Mouse (Mus musculus) left cerebral cortex, adult 9 months (tissue): ENCODE data around the gene Sds.
A peak's percentile ranks its signal among the peaks of the same experiment; 100 is the strongest.

Experiments used
- DNase-seq, 2 experiments: peaks; one replicate each; pipeline ENCODE4 v3.0.0; 2022; ENCODE audit warnings: low spot score in 2 of 2

Gene Sds

DNA sequence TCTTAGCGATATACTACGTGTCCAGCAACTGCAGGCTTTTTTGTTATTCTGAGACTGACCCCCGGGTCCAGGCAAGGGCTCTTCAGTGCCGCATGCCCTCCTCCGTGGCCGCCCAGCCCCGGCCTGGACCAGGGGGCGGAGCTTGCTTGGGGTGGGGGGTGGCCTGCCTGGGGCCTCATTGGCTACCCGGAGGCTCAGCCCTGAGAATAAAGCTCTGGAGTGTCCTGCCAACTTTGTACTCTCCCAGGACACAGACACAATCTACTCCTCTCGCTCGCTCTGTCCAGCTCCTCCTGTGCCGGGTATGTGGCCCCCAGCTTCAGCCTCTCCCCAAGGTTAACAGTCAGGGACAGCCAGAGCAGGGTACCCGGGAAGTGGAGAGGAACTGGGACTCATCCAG lies at the start of gene Sds:
TSS of gene Sds (plus strand) at position 231 of the 400 bp plus-strand sequence.
- no peak for DNase-seq

DNA sequence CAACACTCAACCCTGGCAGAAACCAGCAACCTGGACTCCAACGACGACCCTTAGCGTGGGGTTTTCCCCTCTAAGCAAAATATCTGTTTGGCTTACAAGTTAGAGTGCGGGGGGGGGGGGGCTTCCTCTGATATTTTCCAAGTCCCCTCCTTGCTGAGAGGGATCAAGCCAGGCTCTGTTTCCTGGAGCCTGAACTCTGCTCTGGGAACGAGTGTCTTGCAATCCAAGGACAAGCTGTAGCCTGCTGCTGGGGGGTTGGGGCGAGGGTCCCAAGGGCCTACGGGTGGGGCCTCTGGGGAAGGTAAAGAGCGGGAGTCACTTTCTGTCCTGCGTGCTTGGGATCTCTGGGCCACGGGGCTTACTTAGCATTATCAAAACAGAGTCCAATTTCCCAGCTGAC lies 49.8 kb upstream of the Sds start:
- no peak for DNase-seq

DNA sequence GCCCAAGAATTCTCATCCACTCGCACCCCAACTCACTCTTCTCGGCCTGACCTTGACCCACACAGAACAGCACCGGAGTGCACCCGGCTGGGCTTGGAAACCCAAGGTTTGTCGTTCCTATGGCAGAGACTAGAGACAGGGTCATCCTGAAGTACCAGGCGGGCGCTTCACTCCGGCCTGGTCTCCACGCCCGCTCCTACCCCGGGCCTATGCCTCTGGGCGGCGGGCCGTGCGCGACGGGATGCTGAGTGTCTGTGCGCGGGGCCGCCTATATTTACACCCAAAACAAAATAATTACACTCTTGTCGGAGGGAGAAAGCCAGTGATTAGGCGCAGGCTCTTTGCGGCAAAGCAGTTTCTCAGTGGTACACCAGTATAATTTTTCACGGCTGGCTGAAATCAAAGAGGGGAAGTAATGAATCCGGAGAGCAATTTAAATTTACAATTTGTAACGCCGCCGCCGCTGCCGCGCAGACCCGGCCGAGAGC lies 48.8 kb upstream of the Sds start:
- no peak for DNase-seq

DNA sequence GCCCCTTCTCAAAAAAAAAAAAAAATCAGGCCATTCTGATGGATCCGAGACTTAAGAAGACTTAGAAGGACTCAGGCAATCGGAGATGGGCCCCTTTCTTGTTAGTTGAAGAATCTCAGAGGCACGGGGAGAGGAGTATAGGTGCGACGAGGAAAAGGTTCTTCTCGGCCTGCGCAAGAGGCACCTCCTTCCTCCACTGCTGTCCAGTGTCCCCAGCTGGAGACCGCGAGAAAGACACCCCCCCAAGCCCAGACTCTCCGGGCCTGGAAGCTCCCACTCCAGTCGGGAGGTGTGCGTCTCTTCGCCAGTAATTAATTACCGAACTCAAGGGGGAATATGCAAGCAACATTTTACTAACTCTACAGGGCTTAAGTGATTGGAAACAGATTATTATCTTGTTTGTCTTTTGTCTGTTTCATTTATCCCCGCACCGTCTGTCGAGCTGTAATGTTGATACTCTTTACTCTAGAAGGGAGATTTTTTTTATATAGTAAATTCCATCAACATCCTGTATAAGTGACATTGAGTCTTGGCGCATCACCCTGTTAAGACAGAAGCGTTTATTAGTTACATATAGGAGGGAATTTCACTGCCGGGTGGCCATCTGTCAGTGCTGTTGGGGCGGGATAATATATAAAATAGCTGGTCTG lies 48.0 kb upstream of the Sds start:
- DNase-seq: no peak

DNA sequence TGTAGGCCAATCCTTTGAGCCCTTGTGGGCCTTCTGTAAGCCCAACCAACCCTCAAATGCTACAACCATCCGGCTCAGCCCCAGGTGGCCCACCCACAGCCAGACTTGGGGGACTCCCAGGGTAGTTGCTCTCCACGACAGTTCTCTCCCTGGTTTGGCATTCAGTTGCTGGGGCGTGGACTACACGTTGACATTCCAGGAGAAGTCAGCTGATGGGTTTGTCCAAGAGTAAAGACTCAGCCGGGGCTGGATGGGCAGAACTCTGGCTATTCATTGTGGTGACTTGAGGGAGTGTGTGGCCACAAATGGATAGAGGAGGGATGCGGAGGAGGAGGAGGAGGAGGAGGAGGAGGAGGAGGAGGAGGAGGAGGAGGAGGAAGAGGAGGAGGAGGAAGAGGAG lies 47.3 kb upstream of the Sds start:
- no peak for DNase-seq

DNA sequence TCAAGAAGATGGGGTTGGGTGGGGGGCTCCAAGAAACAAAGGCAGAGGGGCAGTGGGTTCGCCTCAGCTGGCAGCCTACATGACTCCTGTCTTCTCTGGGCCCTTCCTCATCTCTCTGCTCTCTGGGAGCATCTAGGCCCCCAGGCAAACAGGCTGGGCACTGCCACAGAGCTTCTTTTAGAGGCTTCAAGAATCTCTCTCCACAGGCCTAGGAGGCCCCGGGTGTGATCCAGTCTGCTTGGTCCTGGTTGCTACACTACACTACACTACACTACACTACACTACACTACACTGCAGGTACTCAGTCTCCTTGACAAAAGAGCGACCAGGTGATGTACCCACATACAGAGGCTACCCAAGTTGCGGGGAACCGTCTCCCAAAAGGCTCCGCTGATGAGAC lies 46.6 kb upstream of the Sds start:
- DNase-seq: no peak

DNA sequence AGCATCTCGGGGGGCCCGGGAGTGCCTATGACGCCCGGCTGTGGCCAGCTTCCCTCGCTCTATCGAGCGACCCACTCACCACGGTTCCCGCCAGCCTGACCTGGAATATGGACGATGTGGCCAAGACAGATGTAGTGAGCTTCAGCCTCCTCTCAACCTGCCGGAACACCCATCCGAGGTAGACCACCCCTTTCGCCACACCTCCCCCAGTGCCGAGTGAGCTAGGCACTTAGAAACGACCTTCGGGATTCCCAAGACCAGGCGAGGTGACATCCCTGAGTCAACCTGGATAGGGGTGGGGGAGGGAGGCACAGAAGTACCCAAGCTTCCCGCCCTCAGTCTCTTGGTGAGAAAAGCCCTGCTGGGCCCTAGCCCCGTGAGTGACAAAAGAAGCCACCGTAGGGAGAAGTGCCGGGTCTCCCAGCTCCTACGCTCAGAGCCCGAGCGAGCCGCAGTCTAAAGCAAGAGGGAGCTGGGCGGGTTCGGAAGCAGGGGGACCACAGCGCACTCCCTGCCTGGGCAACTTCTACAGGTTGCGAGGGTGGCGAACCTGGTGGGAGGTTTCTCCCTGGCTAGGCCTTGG lies 45.2 kb upstream of the Sds start:
- DNase-seq: no peak

DNA sequence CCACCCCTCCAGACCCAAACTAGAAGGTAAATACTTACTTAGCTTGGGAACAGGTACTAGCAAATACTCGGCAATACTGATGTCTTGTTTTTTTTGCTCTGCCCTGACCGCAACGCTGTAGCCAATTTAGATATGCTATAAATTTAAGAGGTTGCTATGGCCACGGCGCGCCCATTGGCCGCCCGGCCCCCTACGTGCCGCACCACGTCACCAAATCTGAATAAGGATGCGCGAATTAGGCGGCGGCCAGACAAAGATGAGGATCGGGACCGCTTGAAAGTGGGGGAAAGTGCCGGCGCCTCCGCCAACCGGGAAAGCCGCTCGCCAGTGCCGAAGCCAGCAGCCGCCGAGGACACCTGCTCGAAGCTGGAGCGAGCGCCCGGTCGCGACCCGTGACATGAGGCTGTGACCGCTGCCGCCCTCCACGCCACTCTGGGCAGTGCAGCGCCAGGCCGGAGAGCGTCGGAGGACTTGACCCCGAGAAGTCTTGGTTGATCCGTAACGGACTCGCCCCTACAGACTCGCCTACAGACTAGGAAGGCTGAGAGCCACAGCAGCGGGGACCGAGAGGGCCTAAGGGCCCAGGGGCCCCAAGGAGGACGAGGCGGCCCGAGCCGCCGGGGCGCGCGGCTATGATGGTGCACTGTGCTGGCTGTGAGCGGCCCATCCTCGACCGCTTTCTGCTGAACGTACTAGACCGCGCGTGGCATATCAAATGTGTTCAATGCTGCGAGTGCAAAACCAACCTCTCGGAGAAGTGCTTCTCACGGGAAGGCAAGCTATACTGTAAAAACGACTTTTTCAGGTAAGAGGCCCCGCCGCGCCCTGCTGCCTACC lies 44.5 kb upstream of the Sds start, which contains the start of gene Lhx5:
TSS of gene Lhx5 (plus strand) at position 51 of the 837 bp plus-strand sequence.
- peak in 1 of 2 experiments; percentile 33 for DNase-seq

DNA sequence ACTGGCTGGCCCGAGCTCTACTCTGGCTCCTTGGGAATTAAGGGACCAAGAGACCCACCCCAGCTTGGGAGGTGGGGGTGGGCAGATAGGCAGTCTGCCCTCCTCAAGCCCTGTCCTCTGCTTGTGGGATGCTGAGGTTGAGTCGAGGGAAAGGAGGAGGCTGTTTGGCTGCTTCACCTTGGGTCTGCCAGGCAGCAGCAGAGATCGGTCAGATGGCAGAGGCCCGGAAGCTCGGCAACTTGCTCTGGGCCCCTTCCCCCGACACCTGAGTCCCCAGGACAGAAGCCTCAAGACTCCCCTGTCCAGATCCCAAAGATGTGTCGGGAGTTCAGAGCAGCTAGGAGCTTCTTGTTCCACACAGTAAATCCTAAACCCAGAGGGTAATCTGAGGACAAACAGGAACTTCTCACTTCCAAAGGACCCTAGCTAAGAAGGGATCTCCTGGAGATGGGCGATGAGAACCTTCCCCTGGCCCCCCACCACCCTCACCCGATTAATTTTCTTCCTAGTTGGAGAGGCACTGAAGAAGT lies 43.8 kb upstream of the Sds start:
- no peak for DNase-seq

DNA sequence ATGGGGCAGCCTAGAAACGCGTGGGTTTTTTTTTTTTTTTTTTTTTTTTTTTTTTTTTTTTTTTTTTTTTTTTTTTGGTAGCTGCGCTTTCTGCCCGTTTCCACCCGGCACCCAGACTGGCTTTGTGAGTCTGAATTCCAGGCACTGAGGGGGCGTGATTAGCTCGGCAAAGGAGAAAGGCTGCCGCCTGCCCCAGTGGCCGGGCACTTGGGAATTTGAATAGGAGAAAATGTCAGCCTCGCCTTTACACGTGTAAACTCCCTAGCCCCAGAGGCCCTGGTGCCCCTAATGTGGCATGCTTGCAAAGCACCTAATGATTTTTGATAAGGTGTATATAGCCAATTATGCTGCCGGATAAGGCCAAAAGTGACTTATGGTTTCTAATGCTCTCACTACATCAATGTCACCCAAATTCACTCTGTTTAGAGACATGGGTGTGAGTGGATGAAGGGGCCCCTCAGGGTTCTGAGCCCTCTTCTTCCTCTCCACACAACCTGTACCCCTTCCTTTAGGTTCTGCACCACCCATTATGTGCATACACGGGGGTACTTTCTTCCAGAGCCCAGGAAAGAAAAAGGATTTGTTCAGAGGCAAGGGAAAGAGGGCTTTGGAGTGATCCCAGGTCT lies 43.1 kb upstream of the Sds start:
- DNase-seq: no peak

DNA sequence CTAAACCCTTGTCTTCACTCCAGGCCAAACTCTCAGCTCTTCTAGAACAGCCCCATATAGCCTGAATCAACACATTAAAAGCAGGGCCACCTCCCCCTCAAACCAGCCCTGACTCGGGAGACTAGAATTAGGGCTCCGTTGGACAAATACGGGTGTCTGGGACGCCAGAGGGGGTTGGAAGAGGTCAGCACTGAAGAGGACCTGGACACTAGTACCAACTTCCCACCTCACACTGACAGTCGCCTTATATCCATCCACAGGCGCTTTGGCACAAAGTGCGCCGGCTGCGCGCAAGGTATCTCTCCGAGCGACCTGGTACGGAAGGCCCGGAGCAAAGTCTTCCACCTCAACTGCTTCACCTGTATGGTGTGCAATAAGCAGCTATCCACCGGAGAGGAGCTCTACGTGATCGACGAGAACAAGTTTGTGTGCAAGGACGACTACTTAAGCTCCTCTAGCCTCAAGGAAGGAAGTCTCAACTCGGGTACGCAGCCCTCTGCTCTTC lies 42.0 kb upstream of the Sds start:
- DNase-seq: no peak

DNA sequence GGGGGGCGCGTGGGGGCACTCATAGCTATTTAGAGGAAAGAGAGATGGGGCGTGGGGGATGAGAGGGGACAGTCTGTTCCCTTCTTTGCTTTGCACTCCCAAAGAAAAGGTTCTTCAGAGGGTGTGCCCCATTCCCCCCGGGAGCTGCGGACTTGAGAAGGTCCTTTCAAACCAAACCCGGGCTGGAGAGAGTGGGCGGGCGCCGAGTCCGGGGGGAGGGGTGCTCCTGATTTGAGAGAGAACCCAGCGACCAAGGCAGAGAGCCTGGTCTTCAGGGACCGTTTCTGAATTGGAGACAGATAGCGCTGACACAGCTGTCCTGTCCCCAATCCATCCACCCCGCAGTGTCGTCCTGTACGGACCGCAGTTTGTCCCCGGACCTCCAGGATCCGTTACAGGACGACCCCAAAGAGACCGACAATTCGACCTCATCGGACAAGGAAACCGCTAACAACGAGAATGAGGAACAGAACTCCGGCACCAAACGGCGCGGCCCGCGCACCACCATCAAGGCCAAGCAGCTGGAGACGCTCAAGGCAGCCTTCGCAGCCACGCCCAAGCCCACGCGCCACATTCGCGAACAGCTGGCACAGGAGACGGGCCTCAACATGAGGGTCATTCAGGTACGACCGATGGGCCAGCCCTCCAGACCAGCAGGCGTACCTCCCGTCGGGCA lies 41.2 kb upstream of the Sds start:
- DNase-seq: no peak

DNA sequence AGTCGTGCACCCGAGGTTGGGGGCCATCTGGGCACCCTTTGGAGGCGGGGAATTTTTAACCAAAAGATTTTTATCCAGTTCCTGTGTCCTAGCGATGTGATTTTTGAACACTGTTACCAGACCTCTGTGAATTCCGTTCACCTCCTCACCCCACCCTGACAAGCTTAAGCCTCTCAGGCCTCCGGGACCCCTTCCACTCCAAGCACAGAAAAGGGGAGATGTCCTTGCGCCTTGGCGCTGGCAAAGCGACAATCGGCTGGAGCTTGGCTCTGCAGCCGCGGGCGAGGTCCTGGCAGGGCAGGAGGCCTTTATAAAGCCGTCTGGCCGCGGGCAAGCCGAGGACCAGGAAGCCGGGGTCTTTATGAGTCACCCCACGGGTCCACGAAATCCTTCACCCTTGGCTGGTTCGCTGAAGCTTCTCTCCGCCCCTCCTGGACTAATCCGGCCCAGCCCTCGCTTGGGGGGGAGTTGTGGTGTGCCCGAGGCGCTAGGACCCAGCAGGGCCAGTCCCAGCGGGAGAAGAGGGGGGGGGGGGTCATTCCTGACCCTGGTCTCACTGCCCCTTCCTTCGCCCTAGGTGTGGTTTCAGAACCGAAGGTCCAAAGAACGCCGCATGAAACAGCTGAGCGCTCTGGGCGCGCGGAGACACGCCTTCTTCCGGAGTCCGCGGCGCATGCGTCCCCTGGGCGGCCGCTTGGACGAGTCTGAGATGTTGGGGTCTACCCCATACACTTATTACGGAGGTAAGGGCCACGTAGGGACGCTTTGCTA lies 40.4 kb upstream of the Sds start:
- DNase-seq: no peak

DNA sequence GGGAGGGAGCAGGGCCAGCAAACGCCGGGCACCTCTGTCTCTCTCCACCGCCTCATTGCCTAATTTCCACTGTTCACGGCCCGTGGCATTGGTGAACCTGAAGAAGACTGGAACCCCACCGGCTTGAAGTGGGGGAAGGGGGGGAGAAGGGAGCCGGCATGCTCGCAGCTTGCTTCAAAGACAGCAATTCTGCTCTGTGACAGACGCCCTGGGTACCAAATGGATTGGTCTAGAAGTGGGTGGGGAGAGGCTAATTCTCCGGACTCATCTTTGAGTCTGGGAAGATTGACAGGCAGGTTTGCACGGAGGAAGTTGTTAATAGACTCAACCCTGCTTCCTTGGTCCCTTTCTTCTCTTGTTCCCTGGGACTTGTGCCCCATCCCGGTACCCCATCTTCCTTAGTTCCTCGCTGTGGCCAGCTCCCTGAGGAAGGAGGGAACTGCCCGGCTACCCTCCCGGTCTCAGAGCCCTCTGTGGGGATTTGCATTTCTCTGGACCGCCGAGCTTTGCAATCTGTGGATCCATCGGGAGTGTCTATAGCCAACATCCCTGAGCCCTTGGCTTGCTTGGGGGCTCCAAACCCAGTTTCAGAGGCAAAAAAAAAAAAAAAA lies 39.3 kb upstream of the Sds start:
- DNase-seq: no peak

DNA sequence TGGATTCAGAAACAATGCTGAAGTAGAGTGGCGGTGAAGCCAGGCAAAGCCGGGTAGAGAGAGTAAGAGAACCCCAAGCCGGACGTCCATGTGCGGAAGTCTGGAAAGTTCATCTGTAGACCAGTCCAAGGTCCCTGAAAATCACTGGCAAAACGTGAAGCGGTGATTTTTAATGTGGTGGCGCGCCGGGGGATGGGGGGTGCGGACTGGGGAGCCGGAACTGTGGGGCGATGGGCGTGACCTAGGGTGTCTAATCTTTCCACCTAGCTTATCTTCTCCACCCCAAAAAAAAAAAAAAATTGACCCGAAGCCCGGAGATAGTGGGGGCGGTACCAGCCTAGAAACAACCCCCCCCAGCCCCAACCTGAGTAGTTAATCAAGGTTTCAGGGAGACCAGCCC lies 38.8 kb upstream of the Sds start:
- no peak for DNase-seq

DNA sequence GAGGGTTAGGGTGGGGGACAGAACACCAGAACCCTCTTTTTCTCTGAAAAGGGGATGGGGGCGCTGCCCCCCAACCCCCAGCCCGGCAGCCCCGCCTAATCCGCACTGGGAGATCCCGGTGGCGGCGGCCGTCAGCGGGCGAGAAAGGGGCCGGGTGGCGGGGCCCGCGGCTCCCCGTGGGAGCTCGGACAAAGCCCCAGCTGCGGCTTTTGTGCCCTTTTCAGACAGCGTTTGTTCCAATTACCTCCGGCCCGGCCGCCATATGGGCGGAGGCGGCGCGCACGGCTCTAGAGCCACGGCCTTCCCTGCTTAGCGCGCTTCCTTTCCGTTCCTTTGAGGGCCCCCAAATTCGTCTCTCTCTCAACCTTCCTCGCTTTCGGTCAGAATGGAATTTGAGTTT lies 38.3 kb upstream of the Sds start:
- no peak for DNase-seq

DNA sequence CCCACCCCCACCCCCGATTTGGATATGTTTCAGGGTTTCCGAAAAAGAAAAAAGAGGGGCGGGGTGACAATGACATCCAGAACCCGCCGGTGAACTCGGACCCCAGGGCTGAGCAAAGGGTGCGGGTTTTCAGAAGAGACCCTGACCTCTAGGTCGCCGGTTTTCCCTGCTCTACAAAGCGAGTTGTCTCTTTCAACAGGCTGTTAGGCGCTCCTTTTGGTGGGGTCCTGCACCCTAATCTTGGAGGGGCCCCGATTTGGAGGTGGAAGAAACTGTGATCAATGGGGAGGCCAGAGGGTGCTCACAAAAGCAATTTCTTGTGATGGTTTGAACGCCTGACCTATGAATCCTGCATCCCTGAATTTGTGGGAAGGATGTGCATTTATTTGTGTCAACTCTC lies 37.9 kb upstream of the Sds start:
- no peak for DNase-seq

DNA sequence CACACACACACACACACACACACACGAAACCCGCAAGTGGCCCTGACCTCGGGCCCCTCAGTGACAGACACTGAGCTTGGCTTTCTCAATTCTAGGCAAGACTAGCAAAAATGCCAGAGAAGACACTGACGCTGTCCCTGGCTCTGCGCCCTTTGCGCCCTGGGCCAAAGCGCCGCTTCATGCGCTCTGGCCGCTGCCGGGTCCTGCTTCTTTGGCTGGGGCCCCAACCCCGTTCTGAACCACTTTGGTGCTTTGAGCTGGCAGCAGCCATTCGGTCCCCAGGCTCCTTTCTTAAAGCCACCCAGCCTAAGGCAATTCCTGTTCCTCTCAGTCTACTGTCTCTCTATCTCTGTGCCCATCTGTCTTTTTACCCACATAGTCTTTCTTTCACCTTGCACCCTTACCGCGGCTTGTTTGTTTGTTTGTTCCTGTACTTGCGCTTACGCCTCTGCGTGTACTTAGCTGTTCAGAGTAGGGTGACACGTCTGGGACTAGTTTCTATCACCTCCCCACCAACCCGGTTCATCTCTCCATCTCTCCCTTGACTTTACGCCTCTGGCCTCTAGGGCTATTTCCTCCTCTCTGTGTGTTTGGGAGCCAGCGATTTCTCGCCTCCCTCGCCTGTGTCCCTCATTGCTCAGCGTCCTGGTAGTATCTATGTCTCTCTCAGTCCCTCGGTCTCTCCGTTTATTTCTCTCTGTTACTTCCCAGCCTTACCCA lies 37.2 kb upstream of the Sds start:
- DNase-seq: no peak

DNA sequence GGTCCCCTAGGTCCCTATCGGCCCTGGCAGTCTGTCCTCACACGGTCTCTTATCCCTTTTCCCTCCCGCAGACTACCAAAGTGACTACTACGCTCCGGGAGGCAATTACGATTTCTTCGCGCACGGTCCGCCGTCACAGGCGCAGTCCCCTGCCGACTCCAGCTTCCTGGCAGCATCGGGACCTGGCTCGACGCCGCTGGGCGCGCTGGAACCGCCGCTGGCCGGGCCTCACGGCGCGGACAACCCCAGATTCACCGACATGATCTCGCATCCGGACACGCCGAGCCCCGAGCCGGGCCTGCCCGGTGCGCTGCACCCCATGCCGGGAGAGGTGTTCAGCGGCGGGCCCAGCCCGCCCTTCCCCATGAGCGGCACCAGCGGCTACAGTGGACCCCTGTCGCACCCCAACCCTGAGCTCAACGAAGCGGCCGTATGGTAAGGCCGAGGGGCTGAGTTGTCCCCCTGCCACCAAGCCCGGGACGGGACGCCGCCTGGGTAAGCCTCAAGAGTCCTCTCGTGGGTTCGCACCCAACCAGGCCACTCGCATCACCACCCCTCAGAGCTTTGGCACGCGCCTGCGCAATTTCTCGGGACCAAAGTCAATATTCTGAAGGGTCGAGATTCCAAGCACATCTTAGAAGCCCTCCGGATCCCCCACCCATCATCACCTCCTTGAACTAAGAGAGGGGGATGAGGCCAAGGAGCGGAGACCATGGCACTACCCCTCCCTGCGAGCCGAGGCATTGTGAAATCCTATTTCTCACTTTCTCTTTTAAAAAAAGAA lies 36.2 kb upstream of the Sds start:
- no peak for DNase-seq
